Mouse (Mus musculus): ENCODE results near the gene Lcp1. TPM values are rescaled to one million over a fixed set of nuclear protein-coding genes. Genes with fewer than 3 reads are reported as not detected.

Gene Lcp1
- total RNA-seq, 2 experiments from 2014 or later = 22.2 to 25.4 TPM

DNA sequence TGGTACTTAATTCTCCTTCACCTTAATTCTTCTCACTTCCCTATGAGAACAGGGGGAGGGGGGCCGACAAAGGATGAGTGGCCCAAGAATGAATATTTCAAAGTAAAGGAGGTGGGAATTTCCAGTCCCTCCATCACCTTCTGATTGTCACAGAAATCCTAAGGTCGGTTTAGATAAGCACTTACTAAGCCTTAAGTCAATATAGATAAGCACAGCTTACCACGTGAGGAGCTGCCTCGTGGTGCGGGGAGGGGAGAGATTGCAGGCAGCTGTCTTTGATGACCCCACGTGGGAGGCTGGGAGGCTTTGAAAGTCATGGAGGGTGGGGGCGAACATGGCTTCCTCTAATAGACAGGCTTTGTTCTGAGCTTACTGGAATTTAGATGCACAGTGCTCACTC lies 66.8 kb downstream of the Lcp1 start:
- no peak for DNase-seq (ENCODE audit: low spot score in 2 of 2)

DNA sequence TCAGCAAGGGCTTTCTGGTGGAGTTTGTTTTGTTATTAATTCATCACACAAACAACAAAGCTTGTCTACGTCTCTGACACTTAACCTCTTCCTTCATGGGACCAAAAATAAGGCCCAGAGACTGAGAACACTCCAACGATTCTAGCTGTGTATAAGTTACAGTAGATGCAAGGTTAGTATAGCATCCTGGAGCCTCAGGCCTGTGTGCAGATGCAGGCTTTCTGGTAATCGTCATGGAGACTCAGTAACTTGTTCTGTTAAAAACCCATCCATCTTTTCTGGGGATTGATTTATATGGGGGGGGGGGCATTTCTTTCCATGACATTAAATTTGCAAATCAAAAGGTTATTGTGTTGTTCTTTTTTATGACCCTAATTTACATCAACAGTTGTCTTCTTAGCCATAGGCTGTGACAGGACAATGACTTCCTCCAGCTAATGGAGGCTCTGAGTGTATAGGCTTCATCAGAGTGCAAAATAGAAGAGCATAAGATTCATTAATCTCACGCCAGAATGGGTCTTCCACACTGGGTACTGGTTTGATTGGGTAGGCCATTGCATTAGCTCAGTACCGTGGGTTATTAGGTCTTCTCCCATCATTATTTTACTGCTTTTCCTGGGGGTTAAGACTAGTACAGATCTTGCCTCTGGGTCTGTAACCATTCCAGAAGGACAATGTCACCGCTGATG lies 74.6 kb downstream of the Lcp1 start:
- no peak for DNase-seq (ENCODE audit: low spot score in 2 of 2)

DNA sequence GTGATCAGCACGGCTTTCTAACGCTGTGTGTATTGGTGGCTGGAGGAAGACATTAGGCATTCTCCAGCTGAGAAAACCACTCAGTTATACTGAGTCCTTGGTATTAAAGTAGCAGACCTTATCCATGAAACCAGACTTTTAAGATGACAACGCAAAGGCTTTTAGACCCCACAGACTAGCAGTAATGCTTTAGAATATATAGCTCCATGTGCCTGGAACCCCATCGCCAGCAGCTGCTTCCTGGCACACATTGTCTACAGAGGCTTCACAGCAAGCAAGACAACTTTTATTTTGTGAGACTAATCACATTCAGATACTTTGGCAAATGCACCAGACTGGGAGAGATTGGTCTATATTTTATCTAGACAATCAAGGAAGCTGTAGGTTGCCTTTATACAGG lies 75.4 kb downstream of the Lcp1 start:
- no peak for DNase-seq (ENCODE audit: low spot score in 2 of 2)

DNA sequence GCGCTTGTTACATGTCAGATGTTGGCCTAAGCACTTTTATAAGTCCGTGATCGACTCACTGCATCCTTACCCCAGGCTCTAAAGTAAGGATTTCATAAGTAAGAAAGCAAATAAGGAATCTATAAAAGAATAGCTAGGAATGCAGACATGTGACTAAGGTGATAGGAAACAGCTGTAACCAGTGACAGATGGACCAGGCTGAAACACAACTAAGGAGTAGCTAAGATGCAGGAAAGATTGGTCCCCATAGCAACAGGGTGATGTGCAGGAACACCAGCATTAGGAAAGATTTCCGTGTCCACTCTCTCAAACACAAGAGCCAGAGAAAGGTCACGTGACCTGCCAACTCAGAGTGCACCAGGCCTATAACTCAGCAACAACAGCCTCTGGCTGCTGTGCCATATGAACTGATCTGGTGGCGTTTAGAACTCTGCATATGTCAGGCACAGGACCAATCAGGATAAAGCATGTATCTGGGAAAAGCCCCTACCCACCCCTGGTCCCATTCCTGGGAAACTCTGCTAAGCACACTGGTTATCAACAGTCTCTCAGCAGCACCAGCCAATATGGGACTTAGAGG lies 77.8 kb downstream of the Lcp1 start:
- DNase-seq (ENCODE audit: low spot score in 2 of 2) = no peak

DNA sequence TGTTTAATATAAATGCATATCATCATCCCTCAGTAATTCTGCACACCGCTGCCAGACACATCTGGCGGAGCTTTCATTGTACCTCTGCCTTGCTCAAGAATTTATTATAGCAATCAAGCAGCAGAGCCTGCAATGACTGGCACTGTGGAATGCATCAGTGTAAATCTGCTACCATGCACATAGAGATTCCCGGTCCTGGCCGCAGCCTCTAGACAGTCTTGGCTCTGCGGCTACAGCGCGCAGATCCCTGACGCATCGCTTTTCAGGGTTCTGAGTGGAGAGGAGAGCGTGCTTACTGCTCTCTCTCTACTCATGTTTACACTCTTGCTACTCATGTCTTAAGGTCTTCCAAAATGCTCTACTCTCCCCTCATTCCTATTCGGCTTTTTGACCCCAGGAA lies 82.9 kb downstream of the Lcp1 start:
- no peak for DNase-seq (ENCODE audit: low spot score in 2 of 2)

DNA sequence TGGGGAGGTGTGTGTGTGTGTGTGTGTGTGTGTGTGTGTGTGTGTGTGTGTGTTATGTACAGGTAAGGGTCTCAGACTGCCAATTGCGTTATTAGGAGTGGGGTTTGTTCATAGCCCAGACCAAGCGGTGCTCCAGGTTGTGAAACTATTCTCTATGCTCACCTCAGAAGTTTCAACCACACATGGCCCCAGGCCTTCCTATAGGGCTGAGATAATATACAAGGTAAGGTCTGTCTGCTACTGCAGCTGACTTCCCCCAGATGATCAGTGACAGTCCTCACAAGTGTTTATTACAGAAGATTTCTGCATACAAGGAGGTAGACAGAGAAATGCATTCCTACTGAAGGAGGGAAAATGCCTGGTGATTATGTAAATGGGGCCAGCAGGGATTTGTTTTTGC lies 87.9 kb downstream of the Lcp1 start:
- DNase-seq (ENCODE audit: low spot score in 2 of 2) = no peak

DNA sequence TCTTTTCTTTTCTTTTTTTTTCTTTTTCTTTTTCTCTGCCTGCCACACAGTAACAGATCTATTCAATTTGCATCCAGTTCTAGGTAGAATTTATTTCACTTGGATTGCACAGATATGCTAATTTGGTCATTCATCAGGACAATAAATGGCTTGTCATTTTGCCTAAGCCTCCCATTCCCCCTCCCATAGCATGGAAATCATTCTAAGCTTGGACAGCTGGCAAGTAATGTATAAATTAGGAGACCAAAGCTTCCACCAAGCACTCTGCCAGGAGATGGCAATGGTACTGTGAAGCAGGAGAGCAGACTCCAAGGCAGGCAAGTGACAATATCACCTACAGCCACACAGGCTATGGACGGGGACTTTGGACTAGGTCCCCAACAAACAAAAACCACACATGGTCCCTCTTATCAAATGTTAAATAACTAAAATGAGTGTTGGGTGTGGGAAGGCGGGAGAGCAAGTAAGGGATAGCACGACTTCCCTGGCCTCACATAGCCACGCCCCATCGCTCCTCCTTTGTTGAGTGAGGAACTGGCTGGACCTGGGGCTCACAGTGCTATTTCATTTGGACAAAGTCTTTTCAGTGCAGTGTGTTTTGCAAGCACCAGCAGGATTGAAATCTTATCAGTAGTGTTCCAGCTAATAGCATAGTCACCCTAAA lies 88.5 kb downstream of the Lcp1 start:
- DNase-seq (ENCODE audit: low spot score in 2 of 2) = no peak

DNA sequence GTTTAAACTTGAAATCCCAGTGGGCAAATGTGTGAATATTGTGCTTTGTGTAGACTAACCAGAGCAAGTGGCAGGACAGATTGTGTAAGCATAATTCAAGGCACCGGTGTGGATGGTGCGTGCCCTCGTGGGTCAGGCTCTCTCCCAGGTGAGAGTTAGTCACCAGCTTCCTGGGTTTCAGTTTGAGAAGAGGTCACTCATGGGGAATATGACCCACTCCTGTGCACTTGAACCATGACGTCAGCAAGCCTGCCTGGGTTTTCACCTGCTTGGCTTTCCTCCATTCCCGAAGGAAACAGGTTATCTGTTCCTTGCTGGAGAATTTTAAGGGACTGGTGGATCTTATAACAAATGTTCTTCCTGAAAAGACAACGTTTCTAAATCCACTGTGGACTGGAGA lies 91.5 kb downstream of the Lcp1 start:
- no peak for DNase-seq (ENCODE audit: low spot score in 2 of 2)

DNA sequence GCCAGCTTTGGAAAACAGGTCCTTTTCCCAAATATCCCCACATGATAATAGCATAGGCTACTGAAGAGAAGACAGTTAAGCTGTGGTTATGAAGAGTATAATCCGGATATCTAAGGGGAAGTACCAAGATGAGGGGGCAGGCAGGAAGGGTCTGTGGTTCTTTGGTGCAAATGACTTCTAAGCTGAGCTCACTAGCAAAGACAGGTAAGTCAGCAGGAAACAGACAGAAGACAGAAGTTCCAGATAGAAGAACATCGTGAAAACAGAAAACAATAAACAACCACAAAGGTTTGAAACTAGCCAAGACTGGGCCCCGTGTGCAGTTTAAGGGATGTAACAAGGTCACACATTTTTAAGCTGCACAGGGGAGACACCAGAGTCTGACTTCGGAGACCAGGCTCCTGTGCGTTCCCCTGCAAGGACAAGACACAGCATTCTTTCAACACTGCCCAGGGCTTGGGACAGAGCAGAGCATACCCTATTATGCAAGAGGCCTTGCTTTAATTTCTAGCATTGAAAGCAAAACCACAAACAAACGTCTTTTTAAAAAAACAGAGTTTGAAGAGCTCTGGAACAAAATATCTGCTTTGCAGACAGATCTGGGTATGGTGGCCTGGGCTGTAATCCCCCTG lies 96.7 kb downstream of the Lcp1 start:
- DNase-seq (ENCODE audit: low spot score in 2 of 2) = no peak

DNA sequence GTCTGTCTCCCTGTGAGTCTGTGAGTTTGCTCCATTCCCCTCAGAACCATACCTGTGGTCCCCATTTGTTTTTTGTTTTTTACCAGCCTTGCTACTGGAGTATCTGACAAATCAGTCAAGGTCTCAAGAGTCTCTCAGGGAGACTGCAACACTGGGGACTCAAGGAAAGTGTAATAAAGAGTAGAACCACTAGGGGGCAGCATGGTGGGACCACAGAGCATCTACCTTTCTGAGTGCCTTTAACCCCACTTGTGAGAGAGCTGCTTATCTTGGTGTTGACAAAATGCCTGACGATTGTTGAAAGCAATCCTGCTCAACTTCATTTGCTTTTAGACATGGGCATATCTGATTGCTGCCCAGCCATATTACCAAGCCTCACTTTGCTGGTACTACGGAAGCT lies 98.9 kb downstream of the Lcp1 start:
- DNase-seq (ENCODE audit: low spot score in 2 of 2) = no peak

DNA sequence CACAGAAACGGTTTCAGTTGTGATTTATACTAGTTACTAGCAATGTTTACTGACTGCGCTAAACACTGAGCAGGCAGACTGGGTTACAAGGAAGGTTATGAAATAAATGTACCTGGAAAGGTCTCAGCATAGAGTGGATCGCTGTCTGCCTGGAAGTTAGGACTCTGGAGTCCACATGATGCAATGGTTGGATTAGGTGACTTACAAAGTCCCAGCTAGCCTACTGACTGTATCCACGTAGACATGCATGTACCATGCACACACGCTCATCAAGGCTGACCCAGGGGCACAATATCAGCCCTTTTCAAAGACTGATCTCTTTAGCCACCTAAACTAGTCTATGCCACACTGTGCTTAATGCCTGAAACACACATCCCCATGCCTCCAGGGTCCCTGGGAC lies 102.2 kb downstream of the Lcp1 start:
- no peak for DNase-seq (ENCODE audit: low spot score in 2 of 2)

DNA sequence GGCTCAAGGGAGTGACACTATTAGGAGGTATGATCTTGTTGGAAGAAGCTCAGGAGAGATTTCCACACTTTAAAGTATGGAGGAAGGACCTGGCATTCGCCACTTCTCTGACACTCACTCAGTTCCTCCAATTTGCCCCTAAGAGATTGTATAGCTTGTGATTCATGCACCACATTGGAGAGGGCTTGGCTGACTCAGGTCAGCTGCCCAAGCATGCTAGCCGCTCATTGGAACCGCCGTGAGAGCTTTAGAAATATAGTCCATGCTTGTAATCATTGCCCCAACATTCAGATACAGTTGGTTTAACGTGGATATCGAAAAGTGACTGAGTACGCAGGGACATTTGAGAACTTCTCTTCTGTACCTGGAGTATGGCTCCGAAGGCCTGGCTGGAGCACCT lies 104.7 kb downstream of the Lcp1 start:
- no peak for DNase-seq (ENCODE audit: low spot score in 2 of 2)

DNA sequence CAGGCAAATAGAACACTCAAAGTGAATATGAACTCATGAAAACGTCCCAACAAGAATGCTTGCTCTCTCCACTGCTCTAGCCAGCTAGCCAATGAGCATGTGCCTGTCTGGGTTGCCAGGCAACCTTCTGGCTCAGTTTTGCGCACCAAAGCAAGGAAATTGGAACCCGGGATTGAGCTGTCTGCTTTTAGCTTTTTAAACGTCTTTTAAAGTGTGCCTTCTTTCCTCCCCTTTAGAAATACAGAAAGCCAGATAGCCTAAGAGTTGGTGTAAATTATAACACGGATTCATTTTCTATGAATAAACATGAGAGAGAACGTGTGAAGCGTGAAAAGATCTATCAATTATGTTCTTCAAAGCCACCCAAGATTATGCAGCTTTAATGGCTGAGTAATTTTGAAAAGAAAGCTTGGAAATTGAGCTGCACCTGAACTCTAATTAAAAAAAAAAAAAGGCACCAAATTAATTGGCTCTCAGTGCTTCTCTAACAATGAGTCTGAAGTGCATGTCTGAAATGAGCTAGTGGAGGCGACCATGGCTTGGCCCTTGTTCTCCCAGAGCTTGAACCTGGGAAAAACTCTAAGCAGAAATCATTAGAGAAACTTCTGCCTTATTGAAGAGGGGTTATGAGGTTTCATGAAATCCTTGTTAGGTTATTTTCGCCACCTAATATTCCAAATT lies 105.2 kb downstream of the Lcp1 start:
- no peak for DNase-seq (ENCODE audit: low spot score in 2 of 2)

DNA sequence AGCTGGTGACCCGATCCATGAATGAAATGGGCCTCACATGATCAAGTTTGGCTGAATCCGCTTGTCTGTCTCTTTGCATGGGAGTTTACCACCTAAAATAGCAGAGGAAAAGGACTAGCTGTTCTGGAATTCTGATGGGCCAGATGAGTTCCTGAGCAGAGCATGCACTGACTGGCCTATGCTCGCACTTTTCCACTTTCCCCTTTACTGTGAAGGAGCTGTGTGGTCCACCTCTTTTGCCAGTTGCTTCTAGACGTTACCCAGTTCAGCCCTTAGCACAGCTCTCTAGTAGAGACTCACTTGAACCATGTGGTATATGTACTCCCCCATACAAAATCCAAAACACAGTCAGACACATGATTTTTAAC lies 105.7 kb downstream of the Lcp1 start:
- no peak for DNase-seq (ENCODE audit: low spot score in 2 of 2)

DNA sequence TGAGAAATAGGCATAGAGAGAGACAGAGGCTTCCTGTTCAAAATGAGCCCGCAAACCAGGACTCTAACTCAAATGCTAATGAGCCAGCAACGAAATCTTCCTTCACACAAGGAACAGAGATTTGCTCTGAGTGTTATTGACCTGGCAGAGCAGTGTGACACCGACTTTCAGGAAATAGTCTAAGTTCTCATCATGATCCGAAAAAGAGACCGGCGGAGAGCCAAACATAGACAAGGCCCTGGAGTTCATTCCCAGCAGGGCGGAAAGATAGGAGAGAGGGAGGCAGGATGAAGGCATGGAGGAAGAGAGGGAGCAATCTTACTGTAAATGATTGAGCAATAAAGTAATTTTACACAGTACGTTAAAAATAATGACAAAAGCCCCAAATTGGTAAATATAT lies 106.2 kb downstream of the Lcp1 start:
- no peak for DNase-seq (ENCODE audit: low spot score in 2 of 2)

DNA sequence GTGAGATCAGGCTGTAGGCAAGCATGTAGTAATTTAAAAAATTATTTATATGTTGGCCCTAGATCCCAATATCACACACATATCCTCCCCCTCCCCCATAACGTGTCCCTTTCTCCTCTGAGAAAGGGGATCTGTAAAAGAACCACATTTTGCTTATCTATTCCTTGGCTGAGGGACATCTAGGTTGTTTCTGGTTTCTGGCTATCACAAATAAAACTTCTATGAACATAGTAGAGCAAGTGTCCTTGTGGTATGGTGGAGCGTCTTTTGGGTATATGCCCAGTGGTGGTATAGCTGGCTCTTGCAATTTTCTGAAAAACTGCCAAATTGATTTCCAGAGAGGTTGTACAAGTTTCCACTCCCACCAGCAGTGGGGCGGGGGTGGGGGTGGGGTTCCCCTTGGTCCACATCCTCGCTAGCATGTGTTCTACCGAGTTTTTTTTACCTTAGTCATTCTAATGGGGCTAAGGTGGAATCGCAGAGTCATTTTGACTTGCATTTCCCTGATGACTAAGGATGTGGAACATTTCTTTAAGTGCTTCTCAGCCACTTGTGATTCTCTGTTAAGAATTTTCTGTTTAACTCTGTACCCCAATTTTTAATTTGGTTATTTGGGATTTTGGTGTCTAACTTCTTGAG lies 107.3 kb downstream of the Lcp1 start:
- no peak for DNase-seq (ENCODE audit: low spot score in 2 of 2)

DNA sequence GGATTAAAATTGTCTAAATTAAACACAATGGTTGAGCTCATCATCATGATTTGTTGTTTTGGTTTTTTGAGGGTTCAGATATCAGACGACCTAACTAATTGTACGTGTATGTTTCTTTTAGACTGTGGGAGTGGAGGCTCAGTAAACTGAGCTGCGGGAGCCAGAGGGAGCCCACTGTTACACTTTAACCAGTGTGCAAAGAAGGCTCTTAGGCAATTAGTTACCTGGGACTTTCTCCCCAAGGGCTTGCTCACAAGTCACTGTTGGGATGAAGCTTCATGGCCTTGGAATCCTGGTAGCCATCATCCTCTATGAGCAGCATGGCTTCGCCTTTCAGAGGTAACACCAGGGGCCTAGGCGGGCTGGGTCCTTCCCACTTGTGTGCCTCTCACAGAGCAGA lies 111.2 kb downstream of the Lcp1 start, which contains the start of gene Cpb2:
Gene Cpb2 (plus strand): TSS at position 201 of the 400 bp plus-strand sequence.
- DNase-seq (ENCODE audit: low spot score in 2 of 2) = no peak

DNA sequence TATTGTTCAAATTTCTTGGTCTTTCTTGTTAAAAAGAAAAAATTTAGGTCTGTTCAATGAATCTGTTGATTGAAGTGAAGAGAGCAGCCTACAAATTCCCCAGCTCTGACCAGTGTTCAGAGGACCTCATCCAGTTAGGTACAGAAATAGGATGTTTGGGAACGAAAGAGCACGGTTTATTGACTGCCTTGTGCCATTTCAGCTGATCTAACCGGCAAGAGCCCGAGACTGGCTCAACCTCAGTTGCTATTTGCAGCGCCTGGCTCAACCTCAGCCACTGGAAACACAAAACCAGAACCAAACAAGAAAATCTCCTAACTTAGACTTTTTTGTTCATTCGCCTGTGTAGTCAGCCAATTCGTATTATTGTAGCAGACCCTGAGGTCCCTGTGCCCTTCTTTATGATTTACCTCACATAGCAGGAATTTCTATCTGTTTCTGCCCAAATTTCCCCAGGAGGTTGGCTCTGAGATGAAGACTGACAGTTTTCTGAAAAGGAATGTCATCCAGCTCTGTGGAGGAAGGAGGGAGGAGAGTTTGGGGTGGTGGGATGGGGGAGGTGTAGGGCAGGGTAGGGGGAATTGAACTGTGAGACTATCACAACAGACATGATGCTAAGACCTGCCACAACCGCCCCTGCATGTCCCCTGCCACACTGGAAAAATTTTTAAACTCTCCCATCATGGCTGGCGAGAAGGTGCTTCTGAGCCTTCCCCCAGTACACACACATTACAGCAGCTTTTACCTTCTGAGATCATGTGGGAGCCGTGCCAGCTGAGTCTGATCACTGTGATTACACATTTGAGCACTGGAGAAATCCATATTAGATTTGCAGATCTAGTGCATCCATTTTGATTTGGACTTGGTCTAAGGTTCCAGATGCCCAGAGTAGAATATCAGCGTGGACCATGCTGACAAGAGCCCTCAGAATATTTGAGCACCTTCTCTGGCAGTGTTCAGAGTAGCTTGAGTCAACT lies 115.4 kb downstream of the Lcp1 start:
- DNase-seq (ENCODE audit: low spot score in 2 of 2) = peak in 1 of 2 experiments; percentile 11

DNA sequence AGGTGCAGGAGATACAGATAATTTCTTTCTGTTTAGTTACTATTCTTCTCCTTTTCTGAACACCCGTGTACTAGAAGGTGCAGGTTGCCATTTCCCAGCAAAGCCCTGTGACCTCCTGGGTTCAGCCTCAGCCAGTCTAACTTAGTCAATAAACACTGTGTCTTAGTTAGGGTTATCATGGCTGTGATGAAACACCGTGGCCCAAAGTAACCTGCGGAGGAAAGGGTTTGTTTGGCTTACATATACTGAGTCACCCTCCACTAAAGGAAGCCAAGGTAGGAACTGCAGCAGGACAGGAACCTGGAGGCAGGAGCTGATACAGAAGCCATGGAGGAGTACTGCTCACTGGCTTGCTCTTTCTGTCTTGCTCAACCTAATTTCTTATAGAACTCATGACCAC lies 119.5 kb downstream of the Lcp1 start:
- no peak for DNase-seq (ENCODE audit: low spot score in 2 of 2)

DNA sequence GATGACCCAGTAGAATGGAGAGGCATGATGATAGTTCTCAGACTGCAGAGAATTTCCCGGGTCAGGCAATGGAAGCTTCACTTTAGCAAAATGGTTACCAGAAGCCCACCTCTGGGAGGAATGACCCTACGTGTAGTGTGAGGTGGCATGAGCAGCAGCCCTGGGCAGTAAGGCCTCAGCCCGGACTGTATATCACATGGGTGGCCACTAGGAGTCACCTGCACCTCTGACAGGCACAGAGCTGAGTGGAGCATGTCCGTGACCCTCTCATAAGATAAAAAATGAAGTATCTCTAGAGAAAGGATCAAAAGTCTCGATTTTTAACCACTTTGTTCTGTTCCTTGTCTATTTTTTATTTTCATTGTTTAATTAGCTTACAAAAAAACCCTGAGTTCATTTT lies 125.6 kb downstream of the Lcp1 start:
- DNase-seq (ENCODE audit: low spot score in 2 of 2) = no peak
